Mouse (Mus musculus) embryonic facial prominence, embryonic 15.5 days (tissue): ENCODE measurements around the gene Rora. TPM values are rescaled to one million over a fixed set of nuclear protein-coding genes. Genes with fewer than 3 reads are reported as not detected.

Source experiments
- ATAC-seq: fragments of 200-750 bp; cut with Nextera tagmentation; 2 replicates; pipeline ENCODE4 v1.8.0; 2017; ENCODE audit warnings: low read depth, moderate TSS enrichment; ENCODE audit not compliant: insufficient number of reproducible peaks, low FRiP score, low TSS enrichment
- H3K27ac ChIP-seq: fragments of 300-500 bp; sonication (generic); replicated peaks from 2 replicates; pipeline ENCODE4 v1.5.1; 2015; ENCODE audit warnings: mild to moderate bottlenecking, inconsistent platforms
- H3K27me3 ChIP-seq: fragments of 300-500 bp; sonication (generic); 2 replicates; pipeline ENCODE4 v1.6.1; 2015; ENCODE audit warnings: inconsistent platforms
- H3K36me3 ChIP-seq: fragments of 300-500 bp; sonication (generic); 2 replicates; pipeline ENCODE4 v1.6.1; 2015; ENCODE audit warnings: mild to moderate bottlenecking, inconsistent platforms
- H3K4me1 ChIP-seq: fragments of 300-500 bp; sonication (generic); 2 replicates; pipeline ENCODE4 v1.6.1; 2015; ENCODE audit warnings: inconsistent platforms
- H3K4me2 ChIP-seq: fragments of 300-500 bp; sonication (generic); replicated peaks from 2 replicates; pipeline ENCODE4 v1.6.1; 2015; ENCODE audit warnings: mild to moderate bottlenecking, inconsistent platforms
- H3K4me3 ChIP-seq: fragments of 300-500 bp; sonication (generic); replicated peaks from 2 replicates; pipeline ENCODE4 v1.5.1; 2015; ENCODE audit warnings: mild to moderate bottlenecking, inconsistent platforms
- H3K9ac ChIP-seq: fragments of 300-500 bp; sonication (generic); 2 replicates; pipeline ENCODE4 v1.6.1; 2015; ENCODE audit warnings: inconsistent platforms
- H3K9me3 ChIP-seq: fragments of 300-500 bp; sonication (generic); replicated peaks from 2 replicates; pipeline ENCODE4 v1.6.1; 2016; ENCODE audit warnings: inconsistent platforms
- WGBS: fragments of 180-500 bp; shearing (Covaris S2); methylation state at CpG from one replicate; pipeline ENCODE4 v1.1.7; 2015; 5-methylcytosine and 5-hydroxymethylcytosine counted together
- polyA plus RNA-seq: library from polyadenylated mRNA; unstranded; fragments of >200 nt; fragmentation: Nextera tagmentation; extraction: Ambion mirVana; gene quantifications from 2 replicates; pipeline ENCODE4 v1.2.1, GENCODE M21; 2015

Gene Rora
- polyA plus RNA-seq, 1 experiment from 2014 or later, result 27.3 TPM

DNA sequence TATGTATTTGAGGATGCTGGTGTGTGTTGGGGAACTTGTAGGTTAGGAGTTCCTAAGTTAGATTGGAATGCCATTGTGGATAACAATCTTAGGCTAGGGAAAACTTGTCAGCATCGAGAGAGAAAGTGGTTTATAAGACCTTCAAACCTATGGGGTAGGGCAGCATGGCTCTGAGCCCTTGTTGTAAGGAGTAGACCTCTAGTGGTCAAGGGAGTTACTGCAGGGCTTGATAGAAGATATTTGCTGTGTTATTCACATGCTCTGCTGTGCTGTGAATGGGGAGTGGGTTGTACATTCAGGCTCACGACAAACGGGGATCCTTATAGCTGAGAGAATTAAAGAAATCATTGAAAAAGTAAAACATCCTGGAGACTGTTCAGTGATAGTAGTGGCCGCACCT is 35.8 kb downstream of the Rora start:
- no peaks in the 10 kb centered on the region for H3K36me3 ChIP-seq
- no peak overlapping the region for H3K27ac ChIP-seq
- no peak overlapping the region for H3K9ac ChIP-seq
- no peak overlapping the region for H3K4me3 ChIP-seq
- WGBS, result 26% methylated on average over 4 of the region's 4 CpGs
- H3K4me2 ChIP-seq, result no peak overlapping the region
- peaks cover 11% of the 10 kb centered on the region for H3K4me1 ChIP-seq
- ATAC-seq, result no peak
- no peaks in the 10 kb centered on the region for H3K27me3 ChIP-seq
- no peaks in the 10 kb centered on the region for H3K9me3 ChIP-seq

DNA sequence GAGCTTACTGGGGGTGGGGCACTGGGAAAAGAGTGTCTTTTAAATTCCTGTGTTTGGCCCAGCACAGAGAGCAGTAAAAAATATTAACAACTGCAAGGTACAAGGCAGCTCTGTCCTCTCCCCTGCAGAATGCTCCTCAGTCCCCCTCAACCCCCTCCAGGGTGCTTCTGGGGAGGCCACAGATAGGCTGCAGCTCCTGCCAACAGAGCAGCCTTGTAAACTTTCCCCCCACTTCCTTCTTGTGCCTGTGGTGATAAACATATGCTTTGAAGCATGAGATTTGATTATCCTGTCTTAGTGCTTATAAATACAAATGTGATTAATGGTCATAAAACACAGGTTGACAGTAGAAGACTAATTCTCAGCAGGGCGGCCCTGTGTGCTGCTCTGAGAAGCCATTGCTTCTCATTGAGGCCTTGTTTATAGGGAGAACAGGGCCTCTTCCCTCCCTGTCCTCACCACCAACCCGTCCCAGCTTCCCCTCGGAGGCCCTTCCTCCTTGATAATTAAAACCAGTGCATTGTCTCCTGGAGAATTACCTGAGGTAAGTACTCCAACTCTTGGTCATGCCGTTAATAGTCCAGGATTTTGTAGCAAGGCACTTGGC is 41.4 kb downstream of the Rora start:
- H3K4me1 ChIP-seq, result peaks cover 11% of the 10 kb centered on the region
- no peaks in the 10 kb centered on the region for H3K27me3 ChIP-seq
- no peak overlapping the region for H3K27ac ChIP-seq
- no peak overlapping the region for H3K4me3 ChIP-seq
- no peaks in the 10 kb centered on the region for H3K36me3 ChIP-seq
- no peak overlapping the region for H3K9ac ChIP-seq
- no peak overlapping the region for H3K4me2 ChIP-seq
- WGBS, result 27% methylated on average over 4 of the region's 4 CpGs
- no peaks in the 10 kb centered on the region for H3K9me3 ChIP-seq
- no peak for ATAC-seq

GRCm38 (mm10) chr9:68695496-68695969 is 41.9 kb downstream of the Rora start:
- Histone ChIP-seq H3K9me3 (no peaks in the 10 kb centered on the region), H3K36me3 (no peaks in the 10 kb centered on the region), H3K9ac (no peak overlapping the region), H3K27ac (no peak overlapping the region), H3K4me3 (no peak overlapping the region), H3K4me2 (no peak overlapping the region), H3K27me3 (no peaks in the 10 kb centered on the region), H3K4me1 (peaks cover 11% of the 10 kb centered on the region)
- no peak for ATAC-seq
- WGBS, result 31% methylated on average over 16 of the region's 16 CpGs

- Histone ChIP-seq H3K36me3 (no peaks in the 10 kb centered on the region), H3K4me3 (no peak overlapping the region), H3K27ac (no peak overlapping the region), H3K4me1 (peaks cover 11% of the 10 kb centered on the region), H3K27me3 (no peaks in the 10 kb centered on the region), H3K9ac (no peak overlapping the region), H3K9me3 (no peaks in the 10 kb centered on the region), H3K4me2 (no peak overlapping the region)
- WGBS, result 90% methylated on average over 3 of the region's 3 CpGs
- ATAC-seq, result no peak
These were observed 42.9 kb downstream of the Rora start for GRCm38 (mm10) chr9:68696425-68696956.

GRCm38 (mm10) chr9:68699341-68699740 is 45.8 kb downstream of the Rora start:
- no peak overlapping the region for H3K27ac ChIP-seq
- peaks cover 11% of the 10 kb centered on the region for H3K4me1 ChIP-seq
- 83% methylated on average over 1 of the region's 1 CpGs for WGBS
- no peak for ATAC-seq
- no peaks in the 10 kb centered on the region for H3K9me3 ChIP-seq
- no peaks in the 10 kb centered on the region for H3K36me3 ChIP-seq
- no peak overlapping the region for H3K9ac ChIP-seq
- H3K27me3 ChIP-seq, result no peaks in the 10 kb centered on the region
- H3K4me2 ChIP-seq, result no peak overlapping the region
- no peak overlapping the region for H3K4me3 ChIP-seq

- Histone ChIP-seq H3K36me3 (no peaks in the 10 kb centered on the region), H3K4me2 (no peak overlapping the region), H3K9me3 (no peaks in the 10 kb centered on the region), H3K9ac (no peak overlapping the region), H3K27ac (no peak overlapping the region), H3K4me3 (no peak overlapping the region), H3K27me3 (no peaks in the 10 kb centered on the region), H3K4me1 (peaks cover 10% of the 10 kb centered on the region)
- 61% methylated on average over 4 of the region's 4 CpGs for WGBS
- ATAC-seq, result no peak
These were observed 46.3 kb downstream of the Rora start for GRCm38 (mm10) chr9:68699856-68700255.

DNA sequence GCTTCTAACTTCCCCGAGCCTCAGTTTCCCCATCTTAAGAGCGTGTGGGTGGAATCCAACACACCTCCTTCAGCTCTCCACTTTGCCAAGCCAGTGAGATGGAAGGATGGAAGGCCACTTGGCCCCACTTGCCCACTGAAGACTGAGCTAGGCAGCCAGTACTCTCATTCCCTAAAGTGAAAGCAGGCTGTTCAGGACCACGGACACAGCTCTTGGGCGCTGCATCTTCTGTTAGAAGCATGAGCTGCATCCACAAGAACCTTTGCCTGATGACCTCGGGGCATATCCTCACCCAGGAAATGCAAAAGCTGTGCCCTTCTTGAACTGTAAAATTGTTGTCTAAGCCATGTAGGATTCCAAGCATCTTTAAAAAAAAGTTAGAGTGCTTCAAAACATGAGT is 54.0 kb downstream of the Rora start:
- no peaks in the 10 kb centered on the region for H3K4me1 ChIP-seq
- WGBS, result 51% methylated on average over 5 of the region's 5 CpGs

GRCm38 (mm10) chr9:68709232-68709631 is 55.6 kb downstream of the Rora start:
- Histone ChIP-seq H3K36me3 (no peaks in the 10 kb centered on the region), H3K4me2 (no peak overlapping the region), H3K4me3 (no peak overlapping the region), H3K9me3 (no peaks in the 10 kb centered on the region), H3K4me1 (no peaks in the 10 kb centered on the region), H3K9ac (no peak overlapping the region), H3K27me3 (no peaks in the 10 kb centered on the region), H3K27ac (no peak overlapping the region)
- 60% methylated on average over 8 of the region's 8 CpGs for WGBS
- ATAC-seq, result no peak

More for the DNA sequence above, 54.0 kb downstream of the Rora start:
- H3K9me3 ChIP-seq, result no peaks in the 10 kb centered on the region
- no peaks in the 10 kb centered on the region for H3K36me3 ChIP-seq
- no peak for ATAC-seq
- no peaks in the 10 kb centered on the region for H3K27me3 ChIP-seq
- no peak overlapping the region for H3K4me2 ChIP-seq
- no peak overlapping the region for H3K27ac ChIP-seq
- no peak overlapping the region for H3K4me3 ChIP-seq
- H3K9ac ChIP-seq, result no peak overlapping the region

- H3K4me2 ChIP-seq, result no peak overlapping the region
These were observed 57.5 kb downstream of the Rora start for GRCm38 (mm10) chr9:68710893-68711654.

GRCm38 (mm10) chr9:68716961-68717360 is 63.4 kb downstream of the Rora start:
- no peaks in the 10 kb centered on the region for H3K27me3 ChIP-seq
- no peak overlapping the region for H3K4me2 ChIP-seq
- H3K9ac ChIP-seq, result no peak overlapping the region
- no peaks in the 10 kb centered on the region for H3K4me1 ChIP-seq
- H3K9me3 ChIP-seq, result no peaks in the 10 kb centered on the region
- H3K36me3 ChIP-seq, result no peaks in the 10 kb centered on the region
- H3K4me3 ChIP-seq, result no peak overlapping the region
- ATAC-seq, result no peak
- 18% methylated on average over 5 of the region's 5 CpGs for WGBS
- no peak overlapping the region for H3K27ac ChIP-seq

More at GRCm38 (mm10) chr9:68710893-68711654, 57.5 kb downstream of the Rora start:
- no peaks in the 10 kb centered on the region for H3K36me3 ChIP-seq
- no peaks in the 10 kb centered on the region for H3K9me3 ChIP-seq
- WGBS, result 68% methylated on average over 14 of the region's 14 CpGs
- no peak overlapping the region for H3K27ac ChIP-seq
- no peaks in the 10 kb centered on the region for H3K27me3 ChIP-seq
- no peak overlapping the region for H3K4me3 ChIP-seq
- H3K4me1 ChIP-seq, result no peaks in the 10 kb centered on the region
- ATAC-seq, result no peak
- H3K9ac ChIP-seq, result no peak overlapping the region

DNA sequence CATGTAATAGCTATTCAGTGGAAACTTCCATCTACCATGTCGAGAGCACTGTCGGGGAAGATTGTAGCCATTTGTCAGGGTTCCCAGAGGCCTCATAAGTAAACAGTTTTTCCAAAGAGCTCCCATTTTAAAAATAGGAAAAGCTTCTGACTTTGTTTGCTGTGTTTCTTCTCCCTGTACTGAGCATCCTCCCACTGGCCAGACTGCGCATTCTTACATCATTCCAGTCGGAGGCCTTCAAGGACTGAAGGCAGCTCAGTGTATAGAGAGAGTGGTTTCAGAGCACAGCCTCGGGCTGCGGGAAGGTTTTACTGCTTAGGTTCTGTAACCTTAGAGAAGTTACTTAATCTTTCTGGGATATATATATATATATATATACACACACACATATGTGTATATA is 64.8 kb downstream of the Rora start:
- 88% methylated on average over 6 of the region's 6 CpGs for WGBS
- no peaks in the 10 kb centered on the region for H3K36me3 ChIP-seq
- H3K9ac ChIP-seq, result no peak overlapping the region
- H3K27me3 ChIP-seq, result no peaks in the 10 kb centered on the region
- H3K4me3 ChIP-seq, result no peak overlapping the region
- no peak overlapping the region for H3K4me2 ChIP-seq
- ATAC-seq, result no peak
- H3K9me3 ChIP-seq, result no peaks in the 10 kb centered on the region
- no peak overlapping the region for H3K27ac ChIP-seq
- H3K4me1 ChIP-seq, result no peaks in the 10 kb centered on the region
